Mouse (Mus musculus) MEL (cell line): ENCODE results near the gene Mms19. TPM values are rescaled to one million over a fixed set of nuclear protein-coding genes. Genes with fewer than 3 reads are reported as not detected.

ENCODE experiments used
- DNase-seq: peaks from one replicate; pipeline ENCODE4 v3.0.0; 2011; ENCODE audit warnings: low read depth, low spot score
- H3K27ac ChIP-seq: 2 replicates; pipeline ENCODE4 v1.5.1; 2012; ENCODE audit warnings: low read depth, mild to moderate bottlenecking, control low read depth, low read length, moderate library complexity; ENCODE audit not compliant: control insufficient read depth
- H3K27me3 ChIP-seq, 2 experiments: fragments of 150-350 bp in 1 of 2; sonication (generic) in 1 of 2; 2 replicates each; pipeline ENCODE4 v1.6.1; 2012; ENCODE audit warnings: low read length in 2 of 2, mild to moderate bottlenecking in 2 of 2, improper control_type of control experiment in 1 of 2, moderate library complexity in 1 of 2; ENCODE audit not compliant: insufficient read depth in 2 of 2, control insufficient read depth in 1 of 2
- H3K36me3 ChIP-seq, 2 experiments: 2 replicates each; pipeline ENCODE4 v1.6.1; 2012 to 2014; ENCODE audit warnings: low read length in 2 of 2, improper control_type of control experiment in 1 of 2, inconsistent platforms in 1 of 2, mild to moderate bottlenecking in 1 of 2; ENCODE audit not compliant: insufficient read depth in 2 of 2, control insufficient read depth in 1 of 2
- H3K4me1 ChIP-seq, 2 experiments: fragments of 150-350 bp in 1 of 2; sonication (generic) in 1 of 2; 2 replicates each; pipeline ENCODE4 v1.6.1; 2012; ENCODE audit warnings: low read length in 2 of 2, improper control_type of control experiment in 1 of 2, mild to moderate bottlenecking in 1 of 2; ENCODE audit not compliant: insufficient read depth in 2 of 2, control insufficient read depth in 1 of 2
- H3K4me3 ChIP-seq, 2 experiments: fragments of 150-350 bp in 1 of 2; sonication (generic) in 1 of 2; 2 replicates each; pipeline ENCODE4 v1.5.1; 2012; ENCODE audit warnings: low read depth in 2 of 2, low read length in 2 of 2, mild to moderate bottlenecking in 2 of 2, moderate library complexity in 2 of 2, control low read depth in 1 of 2, improper control_type of control experiment in 1 of 2; ENCODE audit not compliant: control insufficient read depth in 1 of 2, insufficient read depth in 1 of 2
- H3K79me2 ChIP-seq: 2 replicates; pipeline ENCODE4 v1.6.1; 2012; ENCODE audit warnings: mild to moderate bottlenecking, low read length, moderate library complexity; ENCODE audit not compliant: control insufficient read depth, poor library complexity, insufficient read depth
- H3K9ac ChIP-seq: 2 replicates; pipeline ENCODE4 v1.6.1; 2012; ENCODE audit warnings: low read depth, mild to moderate bottlenecking, control low read depth, low read length, moderate library complexity; ENCODE audit not compliant: control insufficient read depth, poor library complexity, severe bottlenecking
- H3K9me3 ChIP-seq: fragments of 150-350 bp; sonication (generic); replicated peaks from 2 replicates; pipeline ENCODE4 v1.6.1; 2012; ENCODE audit warnings: mild to moderate bottlenecking, low read length, improper control_type of control experiment, moderate library complexity; ENCODE audit not compliant: insufficient read depth
- CHD1 ChIP-seq: IDR thresholded peaks from 2 replicates; pipeline ENCODE4 v1.6.1; 2012; ENCODE audit warnings: low read depth, mild to moderate bottlenecking, inconsistent platforms, low read length, improper control_type of control experiment
- CTCF ChIP-seq, 3 experiments: IDR thresholded peaks in 2 of 3; conservative IDR thresholded peaks in 1 of 3; 2 replicates each; pipeline ENCODE4 v1.5.1; 2011 to 2012; ENCODE audit warnings: low read length in 3 of 3, low read depth in 2 of 3, mild to moderate bottlenecking in 2 of 3, improper control_type of control experiment in 1 of 3, inconsistent platforms in 1 of 3, mixed read lengths in 1 of 3, moderate library complexity in 1 of 3; ENCODE audit not compliant: control insufficient read depth in 1 of 3, insufficient read depth in 1 of 3, poor library complexity in 1 of 3, severe bottlenecking in 1 of 3
- ELF1 ChIP-seq: IDR thresholded peaks from 2 replicates; pipeline ENCODE4 v1.6.1; 2014; ENCODE audit warnings: low read depth, mild to moderate bottlenecking, inconsistent platforms, low read length, improper control_type of control experiment, moderate library complexity
- EP300 ChIP-seq, 2 experiments: IDR thresholded peaks; 2 replicates each; pipeline ENCODE4 v1.6.1; 2011; ENCODE audit warnings: improper control_type of control experiment in 2 of 2, low read length in 2 of 2, low read depth in 1 of 2, mild to moderate bottlenecking in 1 of 2
- ETS1 ChIP-seq: IDR thresholded peaks from 2 replicates; pipeline ENCODE4 v1.6.1; 2012; ENCODE audit warnings: low read depth, mild to moderate bottlenecking, inconsistent platforms, low read length, improper control_type of control experiment, moderate library complexity
- GABPA ChIP-seq: IDR thresholded peaks from 2 replicates; pipeline ENCODE4 v1.6.1; 2012; ENCODE audit warnings: low read depth, mild to moderate bottlenecking, inconsistent platforms, low read length, improper control_type of control experiment, moderate library complexity
- GATA1 ChIP-seq: IDR thresholded peaks from 2 replicates; pipeline ENCODE4 v1.6.1; 2011; ENCODE audit warnings: low read depth, low read length, improper control_type of control experiment
- HCFC1 ChIP-seq: IDR thresholded peaks from 2 replicates; pipeline ENCODE4 v1.6.1; 2012; ENCODE audit warnings: low read depth, mild to moderate bottlenecking, inconsistent platforms, low read length, improper control_type of control experiment, moderate library complexity
- MAFK ChIP-seq: IDR thresholded peaks from 2 replicates; pipeline ENCODE4 v1.6.1; 2011; ENCODE audit warnings: low read depth, mild to moderate bottlenecking, low read length, improper control_type of control experiment, borderline replicate concordance
- MYB ChIP-seq: IDR thresholded peaks from 2 replicates; pipeline ENCODE4 v1.6.1; 2011; ENCODE audit warnings: mild to moderate bottlenecking, low read depth, low read length, improper control_type of control experiment
- MYC ChIP-seq: IDR thresholded peaks from 2 replicates; pipeline ENCODE4 v1.6.1; 2011; ENCODE audit warnings: low read depth, mild to moderate bottlenecking, low read length, improper control_type of control experiment, moderate library complexity
- POLR2A ChIP-seq, 2 experiments: IDR thresholded peaks; 2 replicates each; pipeline ENCODE4 v1.6.1; 2011 to 2012; ENCODE audit warnings: low read length in 2 of 2, mild to moderate bottlenecking in 2 of 2, control low read depth in 1 of 2, improper control_type of control experiment in 1 of 2, low read depth in 1 of 2, moderate library complexity in 1 of 2; ENCODE audit not compliant: control insufficient read depth in 1 of 2, insufficient read depth in 1 of 2, poor library complexity in 1 of 2
- POLR2AphosphoS5 ChIP-seq: IDR thresholded peaks from 2 replicates; pipeline ENCODE4 v1.6.1; 2012; ENCODE audit warnings: low read depth, borderline replicate concordance, mild to moderate bottlenecking, inconsistent platforms, low read length, moderate library complexity, mixed read lengths
- RCOR1 ChIP-seq: IDR thresholded peaks from 2 replicates; pipeline ENCODE4 v1.6.1; 2012; ENCODE audit warnings: low read depth, mild to moderate bottlenecking, inconsistent platforms, low read length, improper control_type of control experiment
- TAL1 ChIP-seq: IDR thresholded peaks from 2 replicates; pipeline ENCODE4 v1.6.1; 2012; ENCODE audit warnings: mild to moderate bottlenecking, inconsistent platforms, low read length, moderate library complexity, mixed read lengths
- TBP ChIP-seq: IDR thresholded peaks from 2 replicates; pipeline ENCODE4 v1.8.0; 2011; ENCODE audit warnings: low read depth, low read length, improper control_type of control experiment
- TCF12 ChIP-seq: IDR thresholded peaks from 2 replicates; pipeline ENCODE4 v1.6.1; 2014; ENCODE audit warnings: low read depth, mild to moderate bottlenecking, inconsistent platforms, low read length, improper control_type of control experiment, moderate library complexity
- ZC3H11A ChIP-seq: IDR thresholded peaks from 2 replicates; pipeline ENCODE4 v1.6.1; 2012; ENCODE audit warnings: low read depth, mild to moderate bottlenecking, inconsistent platforms, low read length, improper control_type of control experiment
- polyA plus RNA-seq, 2 experiments: library from polyadenylated mRNA; stranded (reverse) in 1 of 2; unstranded in 1 of 2; fragments of >175 nt in 1 of 2; fragments of >200 nt in 1 of 2; gene quantifications; 2 replicates each; pipeline versions ENCODE4 v1.2.1 to v1.2.4; 2012; ENCODE audit warnings: low replicate concordance in 2 of 2, low read depth in 1 of 2; ENCODE audit not compliant: insufficient read length in 2 of 2, insufficient read depth in 1 of 2, missing spikeins in 1 of 2
- total RNA-seq: library from RNA; depleted of rRNA; stranded (reverse); fragments of 300-350 nt; gene quantifications from 2 replicates; pipeline ENCODE4 v1.2.3, GENCODE M21; 2012

Mms19 gene
- total and polyA plus RNA-seq, 3 experiments = 25.6 to 88.6 TPM; not detected in 1

- TF ChIP-seq CHD1 = no peak
- TF ChIP-seq ZC3H11A = no peak
- peak; percentile 100 for TF ChIP-seq RCOR1
- peak; percentile 78; the same call in 1 of the 2 replicates for TF ChIP-seq MYC
- peak; percentile 51 for TF ChIP-seq GATA1
- peak; percentile 86 for TF ChIP-seq TCF12
- TF ChIP-seq HCFC1 = peak; percentile 50; the same call in 1 of the 2 replicates
- peak; percentile 82 for TF ChIP-seq TAL1
- no peak for TF ChIP-seq CTCF (IDR thresholded peaks at IDR 0.05 in 2 of 3, conservative IDR thresholded peaks at IDR 0.05 in 1 of 3; ENCODE audit: control insufficient read depth in 1 of 3, insufficient read depth in 1 of 3, low read depth in 2 of 3, low read length in 3 of 3, poor library complexity in 1 of 3, severe bottlenecking in 1 of 3)
- TF ChIP-seq MYB = 0 out of 2 replicates have a peak, but pooled peaks have one; percentile 28
- TF ChIP-seq POLR2AphosphoS5 = no peak
- peak; percentile 86 for TF ChIP-seq ETS1
Measured at GRCm38 (mm10) chr19:41901696-41902095, 79.3 kb downstream of the Mms19 start (continued).

GRCm38 (mm10) chr19:41900495-41901090 is 80.4 kb downstream of the Mms19 start:
- H3K27me3 ChIP-seq = no peaks in the 10 kb centered on the region
- peaks cover 3 to 36% of the 10 kb centered on the region in 2 experiments for H3K4me1 ChIP-seq
- TF ChIP-seq GATA1 (0 out of 2 replicates have a peak, but pooled peaks have one; percentile 17), POLR2AphosphoS5 (no peak), TBP (no peak), TAL1 (peak; percentile 72), GABPA (no peak), ELF1 (0 out of 2 replicates have a peak, but pooled peaks have one; percentile 17), TCF12 (no peak), RCOR1 (0 out of 2 replicates have a peak, but pooled peaks have one; percentile 46), MYC (no peak), MAFK (no peak), CHD1 (no peak), EP300 (IDR thresholded peaks at IDR 0.05; ENCODE audit: low read depth in 1 of 2, low read length in 2 of 2) (peak; percentile 34 to 72; a peak in 3 of 4 replicates), POLR2A (IDR thresholded peaks at IDR 0.05; ENCODE audit: control insufficient read depth in 1 of 2, insufficient read depth in 1 of 2, low read depth in 1 of 2, low read length in 2 of 2, poor library complexity in 1 of 2) (no peak)
- no peaks in the 10 kb centered on the region for H3K9me3 ChIP-seq
- no peak overlapping the region for H3K9ac ChIP-seq
- no peak overlapping the region for H3K27ac ChIP-seq
- peak; percentile 70 for DNase-seq
- H3K79me2 ChIP-seq = peaks cover 3% of the 10 kb centered on the region; the same call in 1 of the 2 replicates
- peaks cover 0 to 32% of the 10 kb centered on the region in 2 experiments; a peak in 2 of 4 replicates for H3K36me3 ChIP-seq
- no peak overlapping the region for H3K4me3 ChIP-seq
